Comparison of ENCODE assay signal across 25 mouse cellular contexts in genomic region chr10:75115240-75115639, GRCm38 (mm10). TPM values are rescaled to one million over a fixed set of nuclear protein-coding genes. Genes with fewer than 3 reads are reported as not detected.
DNase-seq lines count a peak whose midpoint lies in the region; ATAC-seq and TF ChIP-seq lines count a peak whose summit lies in the region.
"Had no signal": no experiment of that assay in that cellular context is flagged by ENCODE, and none has a peak within 500 bp of the region (broad histone marks: within the 10 kb centered on the region; RNA-seq: fewer than 3 reads in every experiment).

No protein-coding gene starts in this region.

- H3K9me3 ChIP-seq in heart, embryonic 14.5 days (ENCODE audit: control insufficient read depth, low read length), result no peaks in the 10 kb centered on the region
- no peaks in the 10 kb centered on the region for H3K9me3 ChIP-seq in lung, embryonic 16.5 days (ENCODE audit: control insufficient read depth, low read length)
- no peaks in the 10 kb centered on the region for H3K9me3 ChIP-seq in intestine, embryonic 15.5 days
- H3K9me3 ChIP-seq in midbrain, postnatal 0 days (ENCODE audit: low read length), result no peaks in the 10 kb centered on the region
- H3K9me3 ChIP-seq: forebrain, embryonic 15.5 days; heart, embryonic 15.5 days; hindbrain, embryonic 15.5 days; liver, embryonic 13.5 days; midbrain, embryonic 10.5 days had no signal

- H3K27ac ChIP-seq in heart, embryonic 14.5 days (replicated peaks in 1 of 2; ENCODE audit: control insufficient read depth in 1 of 2, insufficient read depth in 1 of 2, low read depth in 2 of 2, low read length in 2 of 2), result no peak overlapping the region
- no peak overlapping the region for H3K27ac ChIP-seq in lung, embryonic 16.5 days (ENCODE audit: low read length)
- H3K27ac ChIP-seq in intestine, embryonic 15.5 days, result no peak overlapping the region
- no peak overlapping the region for H3K27ac ChIP-seq in midbrain, postnatal 0 days (ENCODE audit: low read depth, low read length)
- H3K27ac ChIP-seq: forebrain, embryonic 15.5 days; heart, embryonic 15.5 days; hindbrain, embryonic 15.5 days; liver, embryonic 13.5 days; midbrain, embryonic 10.5 days had no signal

- H3K4me3 ChIP-seq in heart, embryonic 14.5 days (ENCODE audit: control insufficient read depth in 1 of 2, insufficient read depth in 1 of 2, low read depth in 1 of 2, low read length in 2 of 2), result no peak overlapping the region
- H3K4me3 ChIP-seq in lung, embryonic 16.5 days (ENCODE audit: low read length), result no peak overlapping the region
- no peak overlapping the region for H3K4me3 ChIP-seq in intestine, embryonic 15.5 days (replicated peaks)
- H3K4me3 ChIP-seq in midbrain, postnatal 0 days (ENCODE audit: low read depth, low read length), result no peak overlapping the region
- H3K4me3 ChIP-seq: forebrain, embryonic 15.5 days; heart, embryonic 15.5 days; hindbrain, embryonic 15.5 days; liver, embryonic 13.5 days; midbrain, embryonic 10.5 days had no signal

- H3K27me3 ChIP-seq in heart, embryonic 14.5 days (ENCODE audit: control insufficient read depth, insufficient read depth, low read length), result no peaks in the 10 kb centered on the region
- no peaks in the 10 kb centered on the region for H3K27me3 ChIP-seq in lung, embryonic 16.5 days (ENCODE audit: control insufficient read depth, insufficient read depth, low read depth, low read length)
- H3K27me3 ChIP-seq in intestine, embryonic 15.5 days (replicated peaks), result no peaks in the 10 kb centered on the region
- no peaks in the 10 kb centered on the region for H3K27me3 ChIP-seq in midbrain, postnatal 0 days (ENCODE audit: insufficient read depth, low read length)
- H3K27me3 ChIP-seq: forebrain, embryonic 15.5 days; heart, embryonic 15.5 days; hindbrain, embryonic 15.5 days; liver, embryonic 13.5 days had no signal

- no peak for TF ChIP-seq CTCF in midbrain, postnatal 0 days (IDR thresholded peaks at IDR 0.05)

- no peak overlapping the region for H3K4me2 ChIP-seq in heart, embryonic 14.5 days (ENCODE audit: low read length)
- no peak overlapping the region for H3K4me2 ChIP-seq in lung, embryonic 16.5 days (ENCODE audit: low read depth, low read length)
- no peak overlapping the region for H3K4me2 ChIP-seq in intestine, embryonic 15.5 days (replicated peaks)
- H3K4me2 ChIP-seq in midbrain, postnatal 0 days (ENCODE audit: low read depth, low read length, poor library complexity, severe bottlenecking), result no peak overlapping the region
- H3K4me2 ChIP-seq: forebrain, embryonic 15.5 days; heart, embryonic 15.5 days; hindbrain, embryonic 15.5 days; liver, embryonic 13.5 days had no signal

- no peak overlapping the region for H3K9ac ChIP-seq in heart, embryonic 14.5 days (ENCODE audit: low read length)
- H3K9ac ChIP-seq in lung, embryonic 16.5 days (ENCODE audit: low read length), result no peak overlapping the region
- H3K9ac ChIP-seq in intestine, embryonic 15.5 days, result no peak overlapping the region
- H3K9ac ChIP-seq in midbrain, postnatal 0 days (replicated peaks; ENCODE audit: low read length, poor library complexity, severe bottlenecking), result no peak overlapping the region
- H3K9ac ChIP-seq: forebrain, embryonic 15.5 days; heart, embryonic 15.5 days; hindbrain, embryonic 15.5 days; liver, embryonic 13.5 days had no signal

- DNase-seq in heart, adult 8-10 months (ENCODE audit: low spot score), result no peak
- no peak for DNase-seq in lung, postnatal 14 days
- no peak for DNase-seq in midbrain, postnatal 0 days (ENCODE audit: low spot score)
- DNase-seq in thymus, postnatal 0 days (ENCODE audit: low spot score), result no peak
- DNase-seq: adrenal gland, postnatal 25 days; cerebellum, adult 18-20 months; cerebellum, postnatal 36 days; gastrocnemius, postnatal 14 days; heart, adult 18-20 months; heart, postnatal 4 days; kidney, adult 2 months; kidney, postnatal 36 days; layer of hippocampus, adult 9-11 months; liver, embryonic 13.5 days; retina, postnatal 1 day; thymus, adult 2 months had no signal

- peaks cover 39 to 49% of the 10 kb centered on the region in 2 experiments for H3K4me1 ChIP-seq in heart, embryonic 14.5 days (ENCODE audit: control insufficient read depth in 2 of 2, insufficient read depth in 2 of 2, low read length in 2 of 2)
- H3K4me1 ChIP-seq in lung, embryonic 16.5 days (replicated peaks; ENCODE audit: control insufficient read depth, insufficient read depth, low read length), result peaks cover 23% of the 10 kb centered on the region
- H3K4me1 ChIP-seq in intestine, embryonic 15.5 days (replicated peaks), result peaks cover 18% of the 10 kb centered on the region
- H3K4me1 ChIP-seq in midbrain, postnatal 0 days (ENCODE audit: insufficient read depth, low read length), result no peaks in the 10 kb centered on the region; the same call in 1 of the 2 replicates

- 67% methylated on average over 5 of the region's 5 CpGs for WGBS in heart, embryonic 14.5 days
- 38% methylated on average over 5 of the region's 5 CpGs for WGBS in lung, embryonic 16.5 days
- 61% methylated on average over 5 of the region's 5 CpGs for WGBS in intestine, embryonic 15.5 days
- 75% methylated on average over 5 of the region's 5 CpGs for WGBS in midbrain, postnatal 0 days

- no peaks in the 10 kb centered on the region for H3K36me3 ChIP-seq in heart, embryonic 14.5 days (ENCODE audit: control insufficient read depth, insufficient read depth, low read length)
- H3K36me3 ChIP-seq in lung, embryonic 16.5 days (ENCODE audit: control insufficient read depth, insufficient read depth, low read length), result no peaks in the 10 kb centered on the region
- no peaks in the 10 kb centered on the region for H3K36me3 ChIP-seq in intestine, embryonic 15.5 days
- H3K36me3 ChIP-seq in midbrain, postnatal 0 days (ENCODE audit: insufficient read depth, low read length), result no peaks in the 10 kb centered on the region
- H3K36me3 ChIP-seq: forebrain, embryonic 15.5 days; G1E; heart, embryonic 15.5 days; hindbrain, embryonic 15.5 days; liver, embryonic 13.5 days; midbrain, embryonic 10.5 days had no signal

- ATAC-seq in heart, embryonic 14.5 days (ENCODE audit: insufficient number of reproducible peaks, insufficient read depth, low FRiP score, low read depth), result peak; percentile 32; the same call in 1 of the 2 replicates
- peak; percentile 49 for ATAC-seq in lung, embryonic 16.5 days (ENCODE audit: low read depth)
- ATAC-seq in intestine, embryonic 15.5 days, result peak; percentile 60
- no peak for ATAC-seq in midbrain, postnatal 0 days (ENCODE audit: low FRiP score)
- ATAC-seq: CD4-positive, CD25-positive, alpha-beta regulatory T cell, adult 4 months; forebrain, embryonic 15.5 days had no signal

RNA-seq across cellular contexts. Expression of gene Bcr, which starts 54.8 kb away (rescaled TPM):
- polyA plus RNA-seq in heart, embryonic 14.5 days (2014; fragmentation: Nextera tagmentation; extraction: Ambion mirVana), result 14.5 and 14.6 TPM in 2 replicates
- 10 to 100 TPM in 2 of 4 experiments, 1 to 10 TPM in 2; 8.0 to 13.3 (median 9.5) TPM for total RNA-seq in heart, adult 8-10 months (2022)
- polyA plus RNA-seq in lung, embryonic 16.5 days (2015; fragmentation: Nextera tagmentation; extraction: Ambion mirVana), result 11.2 and 14.3 TPM in 2 replicates
- polyA plus RNA-seq in intestine, embryonic 15.5 days (2015; fragmentation: Nextera tagmentation; extraction: Ambion mirVana), result 11.7 and 12.9 TPM in 2 replicates
- 59.8 and 63.5 TPM in 2 replicates for total RNA-seq in midbrain, postnatal 0 days (2014; rRNA removed)
- 9.4 and 11.0 TPM in 2 replicates for polyA plus RNA-seq in midbrain, postnatal 0 days (2015; fragmentation: Nextera tagmentation; extraction: Ambion mirVana)
- 4.0 and 5.6 TPM in 2 replicates for polyA plus RNA-seq in thymus, postnatal 0 days (2015; fragmentation: Nextera tagmentation; extraction: Ambion mirVana)
- polyA plus RNA-seq: G1E had no signal
